Mouse (Mus musculus): ENCODE measurements around the gene Hoxc6. TPM values are rescaled to one million over a fixed set of nuclear protein-coding genes. Genes with fewer than 3 reads are reported as not detected.

Hoxc6 gene
- polyA plus RNA-seq, 1 experiment from 2014 or later, result not detected

MicroRNA genes within 50 kb of the gene (microRNA counts, 519-probe panel; counts per million panel counts)
- microRNA mmu-miR-615-3p (177 counts per million, percentile 53 among the panel's probes with 10 or more counts), microRNA mmu-miR-615-5p (177 counts per million, percentile 53 among the panel's probes with 10 or more counts)

Small RNAs within 50 kb of the gene (microRNA-seq; reads per million reads assigned to microRNA genes)
- not detected for gene Mir196a-2
- 8.3 reads per million, percentile 21 among the genes with 10 or more reads in this experiment for gene Mir615

Other genes with a start within 250 kb of the Hoxc6 start
- not detected in 2 replicates for gene Hoxc13, start 77.2 kb upstream of the Hoxc6 start, polyA plus RNA-seq (2015; fragmentation: Nextera tagmentation; extraction: Ambion mirVana)
- not detected in 2 replicates for gene Hoxc12, start 61.5 kb upstream of the Hoxc6 start, polyA plus RNA-seq (2015; fragmentation: Nextera tagmentation; extraction: Ambion mirVana)
- gene Hoxc11, start 43.8 kb upstream of the Hoxc6 start, polyA plus RNA-seq (2015; fragmentation: Nextera tagmentation; extraction: Ambion mirVana), result not detected in 2 replicates
- not detected in 2 replicates for gene Hoxc10, start 31.5 kb upstream of the Hoxc6 start, polyA plus RNA-seq (2015; fragmentation: Nextera tagmentation; extraction: Ambion mirVana)
- gene Hoxc5, start 30.8 kb upstream of the Hoxc6 start, polyA plus RNA-seq (2015; fragmentation: Nextera tagmentation; extraction: Ambion mirVana), result not detected in 2 replicates
- gene Hoxc9, start 21.8 kb upstream of the Hoxc6 start, polyA plus RNA-seq (2015; fragmentation: Nextera tagmentation; extraction: Ambion mirVana), result not detected in 2 replicates
- not detected in 2 replicates for gene Hoxc8, start 7.7 kb upstream of the Hoxc6 start, polyA plus RNA-seq (2015; fragmentation: Nextera tagmentation; extraction: Ambion mirVana)
- gene Hoxc4, start 20.7 kb downstream of the Hoxc6 start, polyA plus RNA-seq (2015; fragmentation: Nextera tagmentation; extraction: Ambion mirVana), result not detected in 2 replicates
- 24.4 and 27.3 TPM in 2 replicates for gene Smug1, start 168.8 kb downstream of the Hoxc6 start, polyA plus RNA-seq (2015; fragmentation: Nextera tagmentation; extraction: Ambion mirVana)
- gene Cbx5, start 241.6 kb downstream of the Hoxc6 start, polyA plus RNA-seq (2015; fragmentation: Nextera tagmentation; extraction: Ambion mirVana), result 161 and 174 TPM in 2 replicates
- 1,312 and 1,385 TPM in 2 replicates for gene Hnrnpa1, start 242.2 kb downstream of the Hoxc6 start, polyA plus RNA-seq (2015; fragmentation: Nextera tagmentation; extraction: Ambion mirVana)